Mouse (Mus musculus): ENCODE results near the gene Ptpn3.

GRCm38 (mm10) chr4:57261813-57262212 lies 39.8 kb downstream of the Ptpn3 start:
- TF ChIP-seq MAX (IDR thresholded peaks at IDR 0.05; ENCODE audit: low read length): no peak
- TF ChIP-seq CTCF (IDR thresholded peaks at IDR 0.05 in 2 of 3, conservative IDR thresholded peaks at IDR 0.05 in 1 of 3; ENCODE audit: control insufficient read depth in 1 of 3, insufficient read depth in 1 of 3, low read depth in 2 of 3, low read length in 3 of 3, poor library complexity in 1 of 3, severe bottlenecking in 1 of 3): no peak
